Mouse (Mus musculus) T-helper 17 cell (primary cell): ENCODE data around the gene Rnf183.
"Not testable (repeated sequence)": the region's sequence is repeated elsewhere in the genome, so short reads cannot be mapped to it uniquely, and the experiment has no call there.

ENCODE experiments used
- in situ Hi-C, 2 experiments: fragments of 300-600 bp; cut with MboI, MseI; formaldehyde crosslinking; loops; 1 replicate in 1 of 2; 2 replicates in 1 of 2; pipeline ENCODE4 v1.15.1; 2025; ENCODE audit warnings: high pct_unique_total_duplicates in 2 of 2

Rnf183 gene

GRCm38 (mm10) chr4:62435081-62435480, at the start of gene Rnf183:
TSS of gene Rnf183 (minus strand) at chr4:62435252.
- in situ Hi-C loops: no loop called here

- in situ Hi-C loops: no loop called here
Measured at GRCm38 (mm10) chr4:62480709-62481605, 45.9 kb upstream of the Rnf183 start.

- in situ Hi-C loops: no loop called here
Measured at GRCm38 (mm10) chr4:62479937-62480708, 45.1 kb upstream of the Rnf183 start, which contains the start of gene Bspry. TSS of gene Bspry (plus strand) at chr4:62480053.

- in situ Hi-C loops: not testable (repeated sequence)
Measured at GRCm38 (mm10) chr4:62479593-62479936, 44.5 kb upstream of the Rnf183 start.

GRCm38 (mm10) chr4:62477542-62478244, 42.6 kb upstream of the Rnf183 start:
- in situ Hi-C loops: no loop called here

GRCm38 (mm10) chr4:62475793-62476192, 40.7 kb upstream of the Rnf183 start:
- in situ Hi-C loops: no loop called here

- in situ Hi-C loops: no loop called here
Measured at GRCm38 (mm10) chr4:62475131-62475530, 40.1 kb upstream of the Rnf183 start.

GRCm38 (mm10) chr4:62472071-62472470, 37.0 kb upstream of the Rnf183 start:
- in situ Hi-C loops: no loop called here

- in situ Hi-C loops: no loop called here
Measured at GRCm38 (mm10) chr4:62470598-62471051, 35.6 kb upstream of the Rnf183 start, which contains the start of gene Wdr31. TSS of gene Wdr31 (minus strand) at chr4:62470896.

GRCm38 (mm10) chr4:62468158-62468557, 33.1 kb upstream of the Rnf183 start:
- in situ Hi-C loops: loop anchor here in 1 of 2 experiments (5.0 kb wide), 1 partner anchor 229 kb away; no protein-coding TSS in a partner anchor

GRCm38 (mm10) chr4:62463124-62463523, 28.1 kb upstream of the Rnf183 start:
- in situ Hi-C loops: no loop called here

- in situ Hi-C loops: no loop called here
Measured at GRCm38 (mm10) chr4:62460348-62460747, 25.3 kb upstream of the Rnf183 start.

GRCm38 (mm10) chr4:62459081-62459480, 24.0 kb upstream of the Rnf183 start:
- in situ Hi-C loops: no loop called here

- in situ Hi-C loops: no loop called here
Measured at GRCm38 (mm10) chr4:62454995-62455394, 19.9 kb upstream of the Rnf183 start.

- in situ Hi-C loops: no loop called here
Measured at GRCm38 (mm10) chr4:62440986-62441385, 5.9 kb upstream of the Rnf183 start.

- in situ Hi-C loops: no loop called here
Measured at GRCm38 (mm10) chr4:62440544-62440943, 5.5 kb upstream of the Rnf183 start.

- in situ Hi-C loops: no loop called here
Measured at GRCm38 (mm10) chr4:62439793-62440192, 4.7 kb upstream of the Rnf183 start.

- in situ Hi-C loops: no loop called here
Measured at GRCm38 (mm10) chr4:62437871-62438270, 2.8 kb upstream of the Rnf183 start.

- in situ Hi-C loops: no loop called here
Measured at GRCm38 (mm10) chr4:62437256-62437778, 2.3 kb upstream of the Rnf183 start.

- in situ Hi-C loops: no loop called here
Measured at GRCm38 (mm10) chr4:62433939-62434870, 847 bp downstream of the Rnf183 start.
